Mouse (Mus musculus) testis, postnatal 10 days (tissue): ENCODE data around the gene Brd4.

Experiments
- DNase-seq: peaks from one replicate; pipeline ENCODE4 v3.0.0; 2021; ENCODE audit warnings: low spot score

The Brd4 gene

DNA sequence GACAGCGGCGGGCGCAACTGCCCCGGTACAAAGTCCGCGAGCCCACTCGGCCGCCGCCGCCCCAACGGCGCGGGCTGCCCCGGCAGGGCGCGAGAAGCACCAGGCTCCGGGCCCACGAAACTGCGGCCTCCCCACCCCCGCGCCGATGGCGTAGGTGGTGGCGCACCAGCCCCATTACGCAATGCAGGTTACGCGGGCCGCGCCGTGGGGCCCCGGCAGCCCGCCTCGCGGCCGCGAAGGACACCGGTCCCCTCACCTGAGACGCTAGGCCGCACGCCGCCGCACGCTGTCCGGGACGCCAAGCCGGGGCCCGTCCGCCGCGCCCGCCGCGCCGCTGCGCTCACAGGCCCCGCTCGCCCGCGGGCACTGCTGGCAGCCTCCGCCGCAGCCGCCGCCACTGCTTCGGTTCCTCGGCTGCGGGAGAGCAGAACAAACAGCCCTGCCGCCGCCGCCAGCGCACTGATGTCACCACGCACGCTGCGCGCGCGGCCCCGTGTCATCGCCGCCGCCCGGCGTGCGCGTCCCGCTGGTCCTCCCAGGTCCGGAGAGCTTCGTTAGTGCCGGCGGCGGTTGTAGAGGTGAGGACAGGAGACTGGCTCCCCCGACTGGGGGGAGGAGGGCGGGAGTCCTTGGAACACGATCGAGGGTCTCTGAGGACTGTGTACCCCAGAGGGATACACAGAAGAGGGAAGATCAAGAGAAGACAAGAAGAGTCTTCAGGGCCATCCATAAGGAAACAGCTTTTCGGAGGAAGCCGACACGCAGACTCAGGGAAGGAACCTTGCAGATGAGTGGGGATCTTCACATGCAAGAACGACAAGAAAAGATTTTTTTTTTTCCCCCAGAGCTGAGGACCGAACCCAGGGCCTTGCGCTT lies at the start of gene Brd4:
TSS of gene Brd4 (minus strand) at position 461 of the 876 bp plus-strand sequence.
- peak; percentile 91 for DNase-seq

DNA sequence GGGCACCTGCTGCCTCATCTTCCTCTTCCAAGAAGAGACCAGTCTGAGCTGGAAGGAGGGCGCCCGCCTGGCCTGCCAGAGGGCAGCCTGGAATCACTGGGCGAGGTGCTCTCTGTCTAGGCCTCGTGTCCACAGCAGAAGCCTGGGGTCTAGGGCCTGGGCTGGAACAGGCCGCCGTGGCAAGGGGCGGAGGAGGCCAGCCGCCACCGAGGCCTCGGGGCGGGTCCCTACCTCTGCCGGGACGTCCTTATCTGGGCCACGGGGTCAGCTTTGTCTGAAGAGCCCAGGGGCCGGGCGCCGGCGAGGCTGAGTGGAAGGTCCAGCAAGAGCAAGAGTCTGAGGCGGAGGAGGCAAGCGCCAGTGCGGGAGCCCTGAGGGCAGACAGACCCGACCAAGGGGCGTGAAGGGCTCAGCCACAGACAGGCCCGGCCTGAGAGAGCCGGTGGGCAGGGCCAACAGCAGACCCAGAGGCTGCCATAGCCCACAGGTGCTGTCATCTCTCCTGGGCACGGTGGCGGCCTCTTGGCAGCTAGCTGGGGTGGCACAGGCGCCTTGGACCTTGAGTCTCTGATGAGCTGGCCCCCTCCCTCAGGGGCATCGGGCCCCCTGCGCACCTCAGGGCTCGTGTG lies 49.3 kb upstream of the Brd4 start:
- DNase-seq: no peak

DNA sequence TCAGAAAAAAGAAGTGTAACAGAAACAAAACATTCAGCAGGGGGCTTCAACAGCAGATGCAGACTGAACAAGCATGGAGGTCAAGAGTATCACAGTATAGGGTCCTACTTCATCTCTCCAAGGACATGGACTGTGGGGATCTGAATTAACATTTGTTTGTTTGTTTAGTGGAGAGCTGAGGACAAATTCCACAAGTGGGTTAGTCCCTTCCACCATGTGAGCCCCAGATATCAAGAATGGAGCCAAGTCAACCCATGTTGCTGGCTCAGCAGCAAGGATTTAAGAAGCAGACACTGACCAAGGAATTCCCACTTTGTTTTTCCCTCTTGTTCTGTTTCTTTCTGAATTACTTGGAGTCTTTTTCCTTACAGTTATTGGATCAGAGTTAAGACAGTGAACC lies 43.0 kb upstream of the Brd4 start:
- DNase-seq: no peak

DNA sequence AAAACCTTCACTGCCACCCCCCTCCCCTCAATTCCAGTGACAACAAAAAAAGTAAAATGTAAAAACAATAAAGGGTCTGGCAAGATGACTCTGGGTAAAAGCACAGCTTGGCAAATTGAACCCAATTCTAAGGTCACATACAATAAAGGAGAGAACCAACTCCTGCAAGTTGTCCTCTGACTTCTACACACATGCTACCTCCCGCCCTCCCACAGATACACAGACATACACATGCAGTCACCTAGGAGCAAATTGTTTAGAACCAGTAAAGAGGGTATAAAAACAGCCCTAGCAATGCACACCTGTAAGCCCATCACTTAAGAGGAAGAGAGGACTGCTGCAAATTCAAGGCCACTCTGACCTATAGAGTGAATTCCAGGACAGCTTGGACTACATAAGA lies 38.3 kb upstream of the Brd4 start:
- no peak for DNase-seq

DNA sequence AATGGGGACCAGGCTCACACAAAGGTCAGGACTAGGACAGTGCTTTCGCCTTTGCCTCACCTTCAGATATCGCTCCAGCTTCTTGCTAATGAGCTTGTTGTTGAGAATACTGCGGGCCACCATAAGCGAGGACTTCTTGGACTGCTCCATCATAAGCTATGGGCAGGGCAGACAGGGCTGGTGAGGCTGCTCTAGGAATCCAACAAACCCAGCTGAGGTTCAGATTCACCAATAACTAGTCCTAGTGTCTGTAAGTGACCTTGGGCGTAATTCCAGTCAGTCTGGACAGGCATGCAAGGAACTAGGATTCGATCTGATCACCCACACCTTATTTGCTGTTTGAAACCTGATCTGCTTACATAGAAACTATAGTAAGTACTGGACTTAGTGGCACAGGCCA lies 37.3 kb upstream of the Brd4 start:
- no peak for DNase-seq

DNA sequence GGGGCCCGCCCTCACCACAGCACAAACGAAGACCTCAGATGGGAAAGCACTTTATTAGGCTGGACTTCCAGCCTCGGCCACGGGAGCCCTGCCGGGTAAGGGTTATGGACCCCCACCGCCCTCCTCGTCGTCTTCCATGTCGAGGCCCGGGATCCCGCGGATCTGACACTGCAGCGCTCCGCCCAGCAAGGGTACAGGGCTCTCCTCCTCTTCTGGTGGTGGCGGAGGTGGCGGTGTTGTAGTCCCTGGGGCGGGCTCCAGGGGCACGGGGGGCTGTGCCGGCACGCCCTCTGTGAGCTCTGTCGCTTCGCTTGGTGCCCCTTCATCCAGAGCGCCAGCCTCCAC lies 36.8 kb upstream of the Brd4 start:
- DNase-seq: no peak

DNA sequence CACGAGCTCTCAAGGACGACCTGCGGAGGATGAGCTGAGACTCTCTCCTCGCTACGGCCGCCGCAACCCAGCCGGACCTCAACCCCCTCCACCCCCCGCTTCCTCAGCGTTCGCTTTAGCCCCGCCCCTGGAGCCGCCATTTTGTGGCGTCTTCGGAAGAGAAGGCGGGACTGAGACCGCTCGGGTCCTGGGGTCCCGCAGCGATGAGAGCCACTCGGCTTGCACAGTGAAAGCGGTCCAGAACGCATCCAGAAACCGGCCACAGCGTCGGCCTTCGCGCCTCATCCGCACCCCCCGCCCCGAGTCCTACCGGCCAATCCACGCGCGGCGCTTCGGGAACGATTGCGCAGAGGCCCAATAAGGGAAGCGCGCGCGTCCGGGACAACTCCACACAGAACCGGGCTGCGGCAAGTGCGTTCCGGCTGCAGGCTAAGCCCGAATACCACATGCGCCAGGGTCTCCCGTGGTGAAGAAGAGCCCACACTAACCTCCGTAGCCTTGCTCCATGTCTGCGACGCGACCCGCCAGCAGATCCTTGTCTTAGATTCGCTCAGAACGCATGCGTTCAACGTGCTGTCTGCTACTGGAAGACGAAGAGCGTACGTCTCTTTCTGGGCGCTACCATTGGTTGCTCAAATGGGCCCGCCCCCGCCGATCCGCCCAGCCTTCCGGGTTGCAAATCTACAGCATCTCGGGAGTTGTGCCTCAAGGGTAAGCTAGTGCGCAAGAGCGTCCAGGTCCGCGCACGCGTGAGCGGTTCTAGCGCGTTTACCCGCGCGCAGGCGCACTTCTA lies 36.3 kb upstream of the Brd4 start, which contains the start of gene Akap8:
TSS of gene Akap8 (minus strand) at position 642 of the 793 bp plus-strand sequence.
- peak; percentile 96 for DNase-seq

DNA sequence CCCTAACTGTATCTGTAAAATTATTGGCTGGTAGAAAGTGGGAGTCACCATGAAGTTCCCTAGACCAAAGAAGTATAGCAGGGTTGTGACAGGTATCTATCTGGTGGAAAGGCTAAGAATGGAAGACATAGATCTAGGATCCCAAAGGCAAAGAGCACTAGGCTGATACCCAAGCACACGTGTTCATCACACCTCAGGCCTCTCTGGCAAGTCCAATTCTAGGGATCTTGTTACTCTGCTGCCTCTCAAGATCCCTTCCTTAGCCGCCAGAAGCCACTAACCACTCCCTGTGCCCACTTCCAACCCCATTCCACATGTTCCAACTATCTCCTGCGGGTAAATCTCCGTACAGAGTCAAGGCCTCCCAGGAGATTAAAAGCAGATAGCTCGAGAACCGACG lies 35.4 kb upstream of the Brd4 start:
- DNase-seq: no peak

DNA sequence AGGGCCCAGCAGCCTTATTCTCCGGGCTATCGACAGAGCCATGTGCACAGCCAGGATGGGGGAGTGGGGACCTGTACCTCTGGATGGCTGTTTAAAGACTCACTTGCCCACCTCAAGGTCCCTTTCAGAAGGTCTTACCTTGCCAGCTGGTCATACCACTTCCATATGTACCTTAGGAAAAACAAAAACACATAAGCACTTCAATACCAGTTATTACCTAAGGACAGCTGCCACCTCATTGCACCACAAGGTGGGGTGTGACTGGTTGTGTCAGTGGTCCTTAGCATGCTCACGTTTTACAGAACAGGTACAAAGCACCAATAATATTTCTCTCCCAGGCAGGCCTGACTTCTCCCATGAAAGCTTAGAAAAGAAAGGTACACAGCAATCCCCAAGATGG lies 33.2 kb upstream of the Brd4 start:
- no peak for DNase-seq

DNA sequence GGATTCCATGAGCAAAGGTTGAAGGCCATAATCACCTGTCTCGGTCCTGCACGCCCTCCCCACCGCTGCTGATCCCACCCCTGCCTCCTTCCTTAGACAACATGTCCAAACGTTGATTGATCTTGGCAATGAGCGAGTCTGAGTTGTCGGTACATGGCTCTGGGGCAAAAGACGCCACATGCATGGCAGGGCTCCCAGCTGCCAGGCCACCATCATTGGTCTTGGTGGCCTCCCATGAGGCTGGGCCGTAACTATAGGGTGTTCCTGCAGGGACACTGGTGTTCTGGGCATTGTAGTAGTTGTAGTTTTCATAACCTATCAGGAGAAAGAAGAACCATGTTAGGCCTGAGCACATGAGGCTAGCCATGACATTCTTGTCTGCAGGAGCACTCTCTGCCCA lies 32.5 kb upstream of the Brd4 start:
- no peak for DNase-seq

DNA sequence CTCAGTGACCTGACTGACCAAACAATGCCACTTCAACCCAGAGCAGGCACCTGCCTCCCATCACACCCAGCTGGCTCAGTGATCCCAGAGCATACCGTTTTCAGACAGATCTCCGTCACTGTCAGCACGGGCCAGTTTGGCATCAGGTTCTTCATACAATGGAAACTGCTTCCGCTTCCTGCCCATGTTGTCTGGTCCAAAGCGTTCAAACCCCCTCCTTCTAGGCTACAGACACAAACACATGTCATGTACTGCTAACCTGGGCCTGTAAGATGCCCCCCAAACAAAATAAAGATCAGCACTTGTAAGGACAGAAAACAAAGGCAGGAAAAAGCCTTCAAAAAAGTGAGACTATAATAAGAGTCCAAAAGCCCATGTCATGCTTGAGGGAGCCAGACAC lies 31.0 kb upstream of the Brd4 start:
- DNase-seq: no peak

DNA sequence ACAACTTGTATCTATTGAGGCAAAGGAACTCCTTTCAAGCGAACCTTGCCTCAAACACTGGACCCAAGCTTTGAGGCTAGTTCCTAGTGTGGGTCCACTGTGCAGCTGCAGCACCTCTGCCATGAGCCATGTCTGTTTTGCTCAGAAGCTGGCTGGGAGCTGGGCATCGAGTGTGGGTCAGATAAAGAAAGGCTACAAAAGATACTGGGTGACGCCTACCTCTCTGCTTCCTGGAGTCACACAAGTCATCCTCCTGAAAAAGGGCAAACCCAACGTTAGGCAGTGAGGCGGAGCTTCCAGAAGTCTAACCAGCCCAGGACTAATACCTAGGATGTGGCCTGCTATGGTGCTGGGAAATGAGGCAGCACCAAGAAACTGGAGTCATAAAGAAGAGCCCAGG lies 29.4 kb upstream of the Brd4 start:
- no peak for DNase-seq

DNA sequence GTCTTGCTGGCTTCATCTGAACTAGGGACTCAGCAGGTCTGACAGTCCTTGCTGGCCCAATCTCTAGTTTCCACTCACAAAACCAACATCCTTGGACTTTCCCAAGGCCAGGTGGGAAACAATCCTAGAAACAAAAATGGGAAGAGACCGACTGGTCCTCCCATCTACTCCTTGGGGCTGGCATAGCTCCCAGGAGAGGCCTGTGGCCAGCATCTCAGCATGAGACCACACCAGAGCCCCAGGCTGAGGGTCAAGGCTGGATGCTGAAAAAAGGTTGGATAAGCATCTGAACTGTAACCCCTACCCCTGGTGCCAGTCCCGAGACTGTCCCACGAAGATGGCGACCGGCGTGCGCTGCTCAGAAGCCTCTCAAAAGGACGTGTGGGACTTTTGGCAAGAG lies 28.3 kb upstream of the Brd4 start:
- no peak for DNase-seq

DNA sequence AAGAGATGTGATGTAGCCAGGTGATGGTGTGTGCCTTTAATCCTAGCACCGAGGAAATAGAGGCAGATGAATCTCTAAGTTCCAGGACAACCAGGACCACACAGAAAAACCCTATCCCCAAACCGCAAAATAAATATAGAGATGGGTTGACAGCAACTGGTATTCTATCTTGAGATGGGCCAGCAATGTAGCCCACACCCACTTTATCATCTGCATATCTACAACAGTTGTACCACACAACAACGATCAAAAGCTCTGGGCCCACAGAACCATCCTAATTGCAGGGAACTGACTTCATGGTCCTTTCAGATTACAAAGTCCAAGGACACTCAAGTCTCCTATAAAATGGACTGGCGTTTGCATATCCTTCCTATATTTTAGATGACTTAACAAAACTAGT lies 23.4 kb upstream of the Brd4 start:
- no peak for DNase-seq

DNA sequence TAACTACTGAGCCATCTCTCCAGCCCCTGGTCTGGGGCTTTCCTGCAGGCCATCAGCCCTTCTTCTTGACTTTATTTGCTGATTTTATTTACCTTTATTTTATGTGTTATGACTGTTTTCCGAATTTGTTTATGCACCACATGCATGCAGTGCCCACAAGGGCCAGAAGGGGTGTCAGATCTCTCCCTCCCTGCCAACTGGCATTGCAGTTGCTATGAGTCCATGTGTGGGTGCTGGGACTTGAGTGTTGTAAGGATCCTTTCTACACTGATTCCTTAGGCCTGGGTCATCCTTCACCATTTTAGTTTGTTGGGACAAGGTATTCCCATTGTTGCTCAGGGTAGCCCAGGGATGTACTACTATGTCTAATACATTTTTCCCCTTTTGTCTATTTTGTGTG lies 13.6 kb upstream of the Brd4 start:
- DNase-seq: no peak

DNA sequence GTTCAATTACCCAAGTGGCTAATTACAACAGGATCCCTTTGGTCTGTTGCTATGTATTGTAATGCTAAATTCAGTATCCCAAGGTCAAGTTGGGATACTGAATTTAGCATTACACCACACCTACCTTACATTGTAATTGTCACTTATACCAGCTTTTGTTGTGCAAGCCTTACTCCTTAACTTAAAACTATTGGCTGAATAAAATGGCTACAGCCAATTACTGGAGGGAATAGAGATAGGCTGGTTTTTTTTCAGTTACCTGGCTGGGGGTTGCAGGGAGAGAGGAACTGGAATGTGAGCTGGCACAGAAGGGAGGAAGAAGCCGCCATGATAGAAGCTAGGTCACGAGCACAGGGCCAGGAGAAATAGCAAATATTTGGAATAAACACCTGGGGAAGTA lies 11.4 kb upstream of the Brd4 start:
- no peak for DNase-seq

DNA sequence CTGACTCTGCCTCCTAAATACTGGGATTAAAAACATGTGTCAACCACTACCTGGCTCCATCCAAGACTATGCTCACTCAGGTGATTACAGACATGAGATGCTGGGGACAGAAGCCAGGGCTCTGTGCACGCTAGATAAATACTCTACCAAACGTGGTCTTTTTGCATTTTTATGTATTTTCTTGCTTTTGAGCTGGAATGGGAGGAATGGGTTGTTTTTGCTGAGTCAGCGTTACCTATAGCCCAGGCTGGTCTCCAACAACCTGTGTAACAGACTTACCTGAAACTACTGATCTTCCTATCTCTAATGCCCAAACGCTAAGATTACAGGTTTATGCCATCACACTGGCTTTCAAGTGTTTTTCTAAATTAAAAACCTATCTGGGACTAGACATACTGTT lies 10.6 kb upstream of the Brd4 start:
- DNase-seq: no peak

DNA sequence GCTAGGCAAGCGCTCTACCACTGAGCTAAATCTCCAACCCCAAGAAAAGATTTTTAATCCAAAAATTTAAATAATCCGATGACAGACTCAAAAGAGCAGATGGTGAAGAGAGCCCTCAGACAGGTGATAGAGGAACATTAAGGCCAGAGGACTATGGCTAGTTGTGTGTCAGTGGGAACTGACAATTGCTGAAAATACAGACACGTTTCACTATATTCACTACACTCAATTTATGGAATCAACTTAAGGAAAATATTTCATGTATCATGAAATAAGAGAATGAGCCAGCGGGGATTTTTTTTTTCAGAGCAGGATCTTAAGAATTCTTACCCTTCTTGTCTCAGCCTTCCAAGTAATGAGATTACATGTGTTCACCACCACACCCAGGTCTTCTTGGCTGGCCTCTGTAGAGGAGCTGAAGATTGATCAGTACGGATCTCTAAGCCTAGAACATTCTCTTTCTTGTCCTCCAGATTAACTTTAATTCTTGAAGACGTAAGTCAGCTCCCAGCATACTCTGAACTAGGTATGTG lies 682 bp upstream of the Brd4 start:
- DNase-seq: no peak

DNA sequence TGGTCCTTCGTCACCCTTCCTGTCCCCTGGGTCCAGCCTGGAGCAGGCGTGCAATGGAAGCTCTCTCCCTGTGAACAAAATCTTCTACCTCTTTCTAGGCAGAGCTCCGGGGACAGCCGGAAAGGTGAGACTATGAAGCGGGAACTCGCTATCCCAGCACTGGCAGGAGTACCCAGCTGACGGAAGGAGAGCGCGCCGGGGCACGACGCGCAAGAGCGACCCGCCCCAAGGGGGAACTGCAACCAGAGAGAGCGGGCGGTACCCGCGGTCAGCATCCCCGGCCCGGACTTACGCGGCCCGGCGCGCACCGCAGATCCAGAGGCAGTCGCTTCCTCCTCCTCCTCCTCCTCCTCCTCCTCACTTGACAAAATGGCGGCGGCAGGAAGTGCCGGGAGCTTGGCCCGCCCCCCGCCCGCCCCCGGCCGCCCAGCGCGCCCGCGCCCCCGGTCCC lies 726 bp downstream of the Brd4 start:
- DNase-seq: peak; percentile 68

DNA sequence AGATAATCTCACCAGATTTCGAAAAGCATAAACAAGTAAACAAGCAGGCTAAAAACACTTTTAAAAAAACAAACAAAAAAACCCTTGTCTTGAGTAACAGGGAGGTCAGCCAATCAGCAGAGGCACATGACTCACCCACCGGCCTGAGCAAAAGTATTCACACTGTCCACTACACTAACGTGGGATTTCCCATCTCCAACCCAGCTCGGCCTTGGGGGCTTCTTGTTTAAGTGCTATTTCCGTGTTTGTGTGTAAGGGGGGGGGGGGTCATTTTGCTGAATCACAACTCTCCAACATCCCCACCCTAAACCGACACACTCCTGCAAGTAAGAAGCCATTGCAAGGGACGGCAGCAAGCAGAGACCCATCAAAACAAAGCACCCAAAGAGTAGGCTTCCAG lies 1.2 kb downstream of the Brd4 start:
- peak; percentile 51 for DNase-seq

DNA sequence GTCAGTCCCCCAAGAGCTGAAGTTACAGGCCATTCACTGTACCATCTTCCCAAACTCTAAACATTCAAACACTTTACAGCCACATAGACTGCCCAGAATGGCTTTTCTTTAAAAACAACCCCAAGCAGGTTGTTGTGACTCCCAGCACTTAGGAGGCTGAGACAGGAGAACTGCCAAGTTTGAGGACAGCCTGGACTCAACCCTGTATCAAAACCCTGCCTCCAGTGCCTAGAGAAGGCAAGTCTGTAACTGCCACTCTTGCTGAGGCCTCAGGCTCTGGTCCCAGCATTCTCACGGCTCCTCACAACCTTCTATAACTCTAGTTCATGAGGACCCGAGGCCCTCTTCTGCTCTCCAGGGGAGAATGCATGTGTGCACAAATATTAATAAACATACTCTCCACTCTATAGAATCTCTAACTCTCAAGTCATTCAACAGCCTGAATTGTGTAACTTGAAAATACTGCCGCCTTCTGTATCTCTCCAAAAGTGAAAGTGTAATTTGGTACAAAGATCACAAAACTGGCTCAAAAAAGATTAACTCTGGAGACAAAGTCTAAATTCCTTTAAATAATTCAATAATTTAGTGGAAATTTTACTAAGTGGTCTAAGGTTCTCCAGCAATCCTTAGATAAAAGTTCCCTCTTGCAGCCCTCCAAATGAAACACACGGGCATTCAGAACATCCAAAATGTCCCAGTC lies 2.8 kb downstream of the Brd4 start:
- DNase-seq: no peak

DNA sequence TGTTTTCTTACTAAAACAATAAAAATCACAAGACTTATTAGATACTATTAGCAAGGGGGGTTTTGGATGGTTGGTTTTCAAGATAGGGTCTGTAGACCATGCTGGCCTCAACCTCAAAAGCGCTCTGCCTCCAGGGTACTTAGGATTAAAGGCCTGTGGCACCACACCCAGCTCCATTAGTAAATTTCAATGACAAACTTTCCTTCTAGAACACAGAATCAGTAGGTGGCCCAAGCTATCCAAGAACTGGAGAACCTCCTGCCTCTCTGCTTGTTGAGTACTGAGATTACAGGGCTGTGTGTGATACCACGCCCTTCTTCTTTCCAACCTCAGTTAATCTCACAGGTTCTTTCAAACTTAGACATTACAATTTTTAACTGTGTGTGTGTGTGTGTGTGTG lies 3.4 kb downstream of the Brd4 start:
- DNase-seq: no peak
